Comparison of ENCODE assay signal across 9 mouse cellular contexts in genomic region chr1:86363671-86364070, GRCm38 (mm10). TPM values are rescaled to one million over a fixed set of nuclear protein-coding genes. Genes with fewer than 3 reads are reported as not detected.
DNase-seq lines count a peak whose midpoint lies in the region; ATAC-seq and TF ChIP-seq lines count a peak whose summit lies in the region.
"Had no signal": no experiment of that assay in that cellular context is flagged by ENCODE, and none has a peak within 500 bp of the region (broad histone marks: within the 10 kb centered on the region; RNA-seq: fewer than 3 reads in every experiment).

No protein-coding gene starts in this region.

- no peaks in the 10 kb centered on the region for H3K36me3 ChIP-seq in heart, postnatal 0 days (replicated peaks; ENCODE audit: control insufficient read depth, insufficient read depth, low read length)
- H3K36me3 ChIP-seq in thymus, adult 2 months (ENCODE audit: control insufficient read depth, insufficient read depth, low read length), result no peaks in the 10 kb centered on the region
- H3K36me3 ChIP-seq in embryonic facial prominence, embryonic 11.5 days (replicated peaks; ENCODE audit: control insufficient read depth, insufficient read depth, low read depth, low read length), result no peaks in the 10 kb centered on the region

- H3K4me1 ChIP-seq in heart, postnatal 0 days (ENCODE audit: control insufficient read depth, insufficient read depth), result peaks cover 6% of the 10 kb centered on the region; the same call in 1 of the 2 replicates
- peaks cover 8% of the 10 kb centered on the region for H3K4me1 ChIP-seq in thymus, adult 2 months (replicated peaks; ENCODE audit: control insufficient read depth, insufficient read depth, low read length)
- no peaks in the 10 kb centered on the region for H3K4me1 ChIP-seq in embryonic facial prominence, embryonic 11.5 days (ENCODE audit: control insufficient read depth, insufficient read depth, low read length)

- H3K27ac ChIP-seq in heart, postnatal 0 days (ENCODE audit: low read depth), result no peak overlapping the region
- H3K27ac ChIP-seq in thymus, adult 2 months (ENCODE audit: control insufficient read depth, insufficient read depth, low read length), result no peak overlapping the region
- no peak overlapping the region for H3K27ac ChIP-seq in embryonic facial prominence, embryonic 11.5 days (replicated peaks; ENCODE audit: low read depth, low read length)

- H3K9me3 ChIP-seq in heart, postnatal 0 days (replicated peaks; ENCODE audit: control insufficient read depth, low read length), result no peaks in the 10 kb centered on the region
- H3K9me3 ChIP-seq in embryonic facial prominence, embryonic 11.5 days (replicated peaks; ENCODE audit: control insufficient read depth, low read length), result no peaks in the 10 kb centered on the region
- H3K9me3 ChIP-seq: megakaryocyte, embryonic 14.5 days had no signal

- TF ChIP-seq EP300 in heart, postnatal 0 days (IDR thresholded peaks at IDR 0.05; ENCODE audit: low read depth), result no peak

- TF ChIP-seq POLR2A in thymus, adult 2 months (IDR thresholded peaks at IDR 0.05; ENCODE audit: control insufficient read depth, extremely low read depth, insufficient read depth, low read length, poor library complexity), result no peak

- no peak overlapping the region for H3K9ac ChIP-seq in heart, postnatal 0 days (replicated peaks; ENCODE audit: low read depth, low read length)
- no peak overlapping the region for H3K9ac ChIP-seq in embryonic facial prominence, embryonic 11.5 days (replicated peaks; ENCODE audit: low read length)

- H3K4me3 ChIP-seq in heart, postnatal 0 days (ENCODE audit: low read depth, low read length), result no peak overlapping the region
- no peak overlapping the region for H3K4me3 ChIP-seq in thymus, adult 2 months (ENCODE audit: control insufficient read depth, insufficient read depth, low read length)
- H3K4me3 ChIP-seq in embryonic facial prominence, embryonic 11.5 days (ENCODE audit: low read depth, low read length), result no peak overlapping the region
- H3K4me3 ChIP-seq: megakaryocyte, embryonic 14.5 days had no signal

- 30% methylated on average over 6 of the region's 6 CpGs for WGBS in heart, postnatal 0 days
- WGBS in thymus, adult 2 months, result 35% methylated on average over 6 of the region's 6 CpGs
- 14% methylated on average over 6 of the region's 6 CpGs for WGBS in embryonic facial prominence, embryonic 11.5 days

- TF ChIP-seq CTCF in heart, postnatal 0 days (IDR thresholded peaks at IDR 0.05; ENCODE audit: low read depth), result peak; percentile 34
- no peak for TF ChIP-seq CTCF in thymus, adult 2 months (IDR thresholded peaks at IDR 0.05; ENCODE audit: borderline replicate concordance, control insufficient read depth, extremely low read depth, insufficient read depth, low read length, poor library complexity)

- no peaks in the 10 kb centered on the region for H3K27me3 ChIP-seq in heart, postnatal 0 days (ENCODE audit: control insufficient read depth, insufficient read depth, low read length)
- no peaks in the 10 kb centered on the region for H3K27me3 ChIP-seq in thymus, adult 2 months (ENCODE audit: control insufficient read depth, insufficient read depth, low read length)
- no peaks in the 10 kb centered on the region for H3K27me3 ChIP-seq in embryonic facial prominence, embryonic 11.5 days (ENCODE audit: control insufficient read depth, insufficient read depth, low read length)
- H3K27me3 ChIP-seq: megakaryocyte, embryonic 14.5 days had no signal

- ATAC-seq in heart, postnatal 0 days (ENCODE audit: insufficient read depth, low read depth), result no peak
- no peak for ATAC-seq in embryonic facial prominence, embryonic 11.5 days (replicated peaks; ENCODE audit: insufficient number of reproducible peaks, low FRiP score, low TSS enrichment, low read depth)
- ATAC-seq in erythroid progenitor cell, adult 5-6 weeks (replicated peaks; ENCODE audit: low FRiP score, poor library complexity, severe bottlenecking), result no peak

- no peak overlapping the region for H3K4me2 ChIP-seq in heart, postnatal 0 days (ENCODE audit: low read depth, low read length)
- H3K4me2 ChIP-seq in embryonic facial prominence, embryonic 11.5 days (ENCODE audit: low read depth, low read length), result no peak overlapping the region

- no peak for DNase-seq in heart, postnatal 0 days (ENCODE audit: low spot score)
- no peak for DNase-seq in heart, adult 18-20 months
- DNase-seq in thymus, postnatal 0 days (ENCODE audit: low spot score), result peak; percentile 68
- no peak for DNase-seq in thymus, adult 2 months
- DNase-seq in embryonic facial prominence, embryonic 11.5 days (ENCODE audit: low spot score), result peak; percentile 68
- DNase-seq in yolk sac, embryonic 10.5 days (ENCODE audit: low spot score), result peak; percentile 27
- DNase-seq in gastrocnemius, postnatal 4 days (ENCODE audit: low spot score in 2 of 2), result no peak

RNA-seq across cellular contexts. Expression of gene Ncl, which starts 4.5 kb away (rescaled TPM):
- total RNA-seq in heart, postnatal 0 days (2014; rRNA removed; ENCODE audit: low replicate concordance), result 11.2 and 31.7 TPM in 2 replicates
- polyA plus RNA-seq in heart, postnatal 0 days (2015; fragmentation: Nextera tagmentation; extraction: Ambion mirVana), result 153 and 174 TPM in 2 replicates
- 100 to 1,000 TPM; 105 to 113 TPM for total RNA-seq in heart, adult 18-20 months (2021)
- polyA plus RNA-seq in thymus, postnatal 0 days (2015; fragmentation: Nextera tagmentation; extraction: Ambion mirVana), result 458 and 464 TPM in 2 replicates
- polyA plus RNA-seq in thymus, adult 2 months (2012; rRNA removed), result 17.0 and 21.5 TPM in 2 replicates
- polyA plus RNA-seq in embryonic facial prominence, embryonic 11.5 days (2014; fragmentation: Nextera tagmentation; extraction: Ambion mirVana), result 391 and 429 TPM in 2 replicates
- 148 and 176 TPM in 2 replicates for total RNA-seq in erythroid progenitor cell, adult 5-6 weeks (2015; ENCODE audit: low replicate concordance)
- total RNA-seq in erythroid progenitor cell, adult 5-6 weeks (2017; ENCODE audit: low replicate concordance), result 169 and 177 TPM in 2 replicates
- total RNA-seq in gastrocnemius, postnatal 4 days (2021), result 100 to 1,000 TPM; 185 to 230 TPM

Comparison
In these comparisons a context has a peak if more than half of its experiments do, and no peak if none do; other contexts are left out.
1. DNase-seq: peak in thymus, postnatal 0 days (single experiment), embryonic facial prominence, embryonic 11.5 days (single experiment) and yolk sac, embryonic 10.5 days (single experiment); none in heart, postnatal 0 days (single experiment), heart, adult 18-20 months (0 of 2), thymus, adult 2 months (single experiment) and gastrocnemius, postnatal 4 days (0 of 2).